In the genomic region with DNA sequence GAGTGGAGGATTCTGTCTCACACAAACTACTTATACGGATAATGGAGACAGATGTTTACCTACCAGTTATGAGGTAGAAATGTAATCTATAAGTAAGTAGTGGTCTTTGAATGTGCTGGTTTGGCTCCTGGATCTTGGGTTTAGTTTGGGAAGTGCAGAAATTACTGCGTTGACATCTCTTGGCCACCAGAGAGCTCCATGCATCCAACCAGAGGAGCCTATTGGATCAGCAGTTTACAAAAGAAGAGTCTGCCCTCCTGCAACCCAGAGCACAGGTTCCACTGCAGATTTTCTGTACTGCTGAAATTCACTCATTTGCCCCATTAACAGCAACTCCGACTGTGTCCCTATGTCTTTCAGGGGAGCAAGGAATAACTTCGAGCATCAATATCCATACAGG, we compare ENCODE assay signal across 8 mouse cellular contexts.
DNase-seq lines count a peak whose midpoint lies in the region; ATAC-seq and TF ChIP-seq lines count a peak whose summit lies in the region.

No protein-coding gene starts in this region.

- H3K4me3 ChIP-seq in hindbrain, embryonic 11.5 days (ENCODE audit: low read depth, low read length) = no peak overlapping the region
- no peak overlapping the region for H3K4me3 ChIP-seq in hindbrain, embryonic 10.5 days
- H3K4me3 ChIP-seq in ES-Bruce4 (ENCODE audit: low read depth, low read length) = no peak overlapping the region

- no peak for TF ChIP-seq EP300 in ES-Bruce4 (IDR thresholded peaks at IDR 0.05; ENCODE audit: insufficient read depth, low read depth, low read length)

- TF ChIP-seq CTCF in ES-Bruce4 (IDR thresholded peaks at IDR 0.05; ENCODE audit: low read depth, low read length) = peak; percentile 28

- H3K9ac ChIP-seq in hindbrain, embryonic 11.5 days (ENCODE audit: low read depth, low read length) = no peak overlapping the region
- H3K9ac ChIP-seq in ES-Bruce4 (ENCODE audit: low read depth, poor library complexity, severe bottlenecking) = no peak overlapping the region

- H3K4me1 ChIP-seq in hindbrain, embryonic 11.5 days (replicated peaks; ENCODE audit: control insufficient read depth, insufficient read depth, low read length) = no peaks in the 10 kb centered on the region
- no peaks in the 10 kb centered on the region for H3K4me1 ChIP-seq in hindbrain, embryonic 10.5 days (replicated peaks)
- no peaks in the 10 kb centered on the region for H3K4me1 ChIP-seq in ES-Bruce4 (ENCODE audit: control insufficient read depth, insufficient read depth, low read length)

- TF ChIP-seq POLR2A in ES-Bruce4 (IDR thresholded peaks at IDR 0.05; ENCODE audit: insufficient read depth, low read length) = no peak

- no peak overlapping the region for H3K4me2 ChIP-seq in hindbrain, embryonic 11.5 days (replicated peaks; ENCODE audit: low read depth, low read length)

- no peak for DNase-seq in hindbrain, embryonic 11.5 days (ENCODE audit: low spot score)
- DNase-seq in hindbrain, embryonic 10.5 days (ENCODE audit: low spot score) = no peak
- peak; percentile 24 to 30 for DNase-seq in cerebellum, postnatal 14 days
- DNase-seq in kidney, postnatal 10 days = peak; percentile 24
- no peak for DNase-seq in urinary bladder, postnatal 4 days (ENCODE audit: low spot score in 2 of 2)
- no peak for DNase-seq in layer of hippocampus, adult 9-10 months (ENCODE audit: low spot score)

- 34% methylated on average over 4 of the region's 4 CpGs for WGBS in hindbrain, embryonic 11.5 days
- 35% methylated on average over 4 of the region's 4 CpGs for WGBS in hindbrain, embryonic 10.5 days

- no peak overlapping the region for H3K27ac ChIP-seq in hindbrain, embryonic 11.5 days (ENCODE audit: low read depth, low read length)
- no peak overlapping the region for H3K27ac ChIP-seq in hindbrain, embryonic 10.5 days
- no peak overlapping the region for H3K27ac ChIP-seq in ES-Bruce4 (ENCODE audit: insufficient read depth, low read length)

- H3K9me3 ChIP-seq in hindbrain, embryonic 11.5 days (ENCODE audit: control insufficient read depth, low read length) = no peaks in the 10 kb centered on the region
- no peaks in the 10 kb centered on the region for H3K9me3 ChIP-seq in hindbrain, embryonic 10.5 days
- H3K9me3 ChIP-seq in ES-Bruce4 (replicated peaks; ENCODE audit: control insufficient read depth, insufficient read depth, low read length, poor library complexity, severe bottlenecking) = no peaks in the 10 kb centered on the region

- no peaks in the 10 kb centered on the region for H3K36me3 ChIP-seq in hindbrain, embryonic 11.5 days (ENCODE audit: control insufficient read depth, insufficient read depth, low read length)
- no peaks in the 10 kb centered on the region for H3K36me3 ChIP-seq in hindbrain, embryonic 10.5 days
- no peaks in the 10 kb centered on the region for H3K36me3 ChIP-seq in ES-Bruce4 (ENCODE audit: control insufficient read depth, insufficient read depth, low read length, poor library complexity, severe bottlenecking)

- H3K27me3 ChIP-seq in hindbrain, embryonic 11.5 days (ENCODE audit: control insufficient read depth, insufficient read depth, low read length) = no peaks in the 10 kb centered on the region; the same call in 1 of the 2 replicates
- H3K27me3 ChIP-seq in hindbrain, embryonic 10.5 days (ENCODE audit: insufficient read depth, poor library complexity, severe bottlenecking) = peaks cover 70% of the 10 kb centered on the region
- no peaks in the 10 kb centered on the region for H3K27me3 ChIP-seq in ES-Bruce4 (ENCODE audit: control insufficient read depth, insufficient read depth, low read length, poor library complexity, severe bottlenecking)

- peak; percentile 33; the same call in 1 of the 2 replicates for ATAC-seq in hindbrain, embryonic 11.5 days (ENCODE audit: low FRiP score)
- ATAC-seq in megakaryocyte, adult 5-6 weeks (ENCODE audit: poor library complexity, severe bottlenecking) = no peak

Comparison
In these comparisons a context has a peak if more than half of its experiments do, and no peak if none do; other contexts are left out.
1. DNase-seq: peak in cerebellum, postnatal 14 days (2 of 2) and kidney, postnatal 10 days (single experiment); none in hindbrain, embryonic 11.5 days (single experiment), hindbrain, embryonic 10.5 days (single experiment), urinary bladder, postnatal 4 days (0 of 2) and layer of hippocampus, adult 9-10 months (single experiment).